Mouse (Mus musculus): Measurements from ENCODE around the gene Tssk2. TPM values are rescaled to one million over a fixed set of nuclear protein-coding genes. Genes with fewer than 3 reads are reported as not detected.

The Tssk2 gene
- polyA plus RNA-seq (2015; fragmentation: Nextera tagmentation; extraction: Ambion mirVana), result not detected in 2 replicates

DNA sequence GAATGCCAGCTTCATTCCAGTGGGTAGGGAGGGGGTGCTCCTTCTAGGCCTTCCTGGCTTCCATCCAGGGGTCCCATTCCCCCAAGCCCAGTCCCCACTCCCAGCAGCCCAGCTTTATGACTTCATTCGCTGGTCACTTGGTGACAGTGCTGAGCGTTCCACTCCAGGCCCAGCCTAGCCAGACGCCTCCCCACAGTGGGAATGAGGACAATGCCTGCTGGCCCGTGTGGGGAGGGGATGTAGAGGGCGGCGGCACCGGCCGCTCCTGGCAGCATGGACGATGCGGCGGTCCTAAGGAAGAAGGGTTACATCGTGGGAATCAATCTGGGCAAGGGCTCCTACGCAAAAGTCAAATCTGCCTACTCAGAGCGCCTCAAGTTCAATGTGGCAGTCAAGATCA is at the start of gene Tssk2, which contains the start of gene Dgcr2:
Gene Tssk2 (plus strand): TSS at position 176 of the 400 bp plus-strand sequence.
Gene Dgcr2 (minus strand): TSS at position 101 of the 400 bp plus-strand sequence.
- Histone ChIP-seq H3K36me3 (ENCODE audit: control insufficient read depth, insufficient read depth, low read length) (peaks cover 31% of the 10 kb centered on the region), H3K4me3 (ENCODE audit: low read depth, low read length) (no peak within 1 kb of the TSS), H3K27ac (ENCODE audit: low read length) (no peak within 1 kb of the TSS), H3K27me3 (ENCODE audit: control insufficient read depth, insufficient read depth, low read depth, low read length) (no peaks in the 10 kb centered on the region), H3K9ac (ENCODE audit: low read depth, low read length) (no peak within 1 kb of the TSS), H3K9me3 (replicated peaks; ENCODE audit: control insufficient read depth, low read length, poor library complexity, severe bottlenecking) (no peaks in the 10 kb centered on the region), H3K4me2 (ENCODE audit: low read length) (no peak within 1 kb of the TSS), H3K4me1 (ENCODE audit: control insufficient read depth, insufficient read depth, low read length) (no peaks in the 10 kb centered on the region)
- no peak for ATAC-seq
- WGBS, result 87% methylated on average over 14 of the region's 14 CpGs

- Histone ChIP-seq H3K27me3 (ENCODE audit: control insufficient read depth, insufficient read depth, low read depth, low read length) (no peaks in the 10 kb centered on the region), H3K4me2 (ENCODE audit: low read length) (no peak overlapping the region), H3K4me3 (ENCODE audit: low read depth, low read length) (no peak overlapping the region), H3K27ac (ENCODE audit: low read length) (peak overlapping the region; percentile 59), H3K36me3 (ENCODE audit: control insufficient read depth, insufficient read depth, low read length) (peaks cover 34% of the 10 kb centered on the region), H3K4me1 (ENCODE audit: control insufficient read depth, insufficient read depth, low read length) (no peaks in the 10 kb centered on the region), H3K9ac (ENCODE audit: low read depth, low read length) (0 out of 2 replicates have a peak overlapping the region, but pooled peaks have one; percentile 18), H3K9me3 (replicated peaks; ENCODE audit: control insufficient read depth, low read length, poor library complexity, severe bottlenecking) (no peaks in the 10 kb centered on the region)
- peak; percentile 68 for ATAC-seq
- WGBS, result 23% methylated on average over 1 of the region's 1 CpGs
Measured at GRCm38 (mm10) chr16:17848928-17849327, 49.5 kb upstream of the Tssk2 start.

DNA sequence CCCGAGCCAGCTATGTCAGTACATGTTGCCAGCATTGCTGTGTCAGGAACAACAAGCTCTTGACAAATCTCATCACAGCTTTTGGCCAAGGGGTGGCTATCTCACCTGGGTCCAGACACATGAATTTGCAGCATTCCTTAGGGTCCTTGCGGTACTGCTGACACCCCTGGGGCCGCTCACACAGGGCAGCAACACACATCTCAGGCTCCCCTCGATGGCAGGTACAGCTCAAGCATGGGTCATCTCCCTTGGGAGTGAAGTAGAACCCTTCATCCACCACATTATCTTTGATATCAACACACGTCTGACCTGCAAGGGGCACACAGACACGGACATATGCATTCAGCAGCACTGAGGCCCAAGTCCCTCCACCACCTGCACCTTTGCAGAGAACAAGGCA is 49.0 kb upstream of the Tssk2 start:
- peaks cover 36% of the 10 kb centered on the region for H3K36me3 ChIP-seq (ENCODE audit: control insufficient read depth, insufficient read depth, low read length)

GRCm38 (mm10) chr16:17851331-17851730 is 47.1 kb upstream of the Tssk2 start:
- peaks cover 28% of the 10 kb centered on the region for H3K36me3 ChIP-seq (ENCODE audit: control insufficient read depth, insufficient read depth, low read length)

More for the DNA sequence above, 49.0 kb upstream of the Tssk2 start:
- Histone ChIP-seq H3K9ac (ENCODE audit: low read depth, low read length) (no peak overlapping the region), H3K4me3 (ENCODE audit: low read depth, low read length) (no peak overlapping the region), H3K27me3 (ENCODE audit: control insufficient read depth, insufficient read depth, low read depth, low read length) (no peaks in the 10 kb centered on the region), H3K9me3 (replicated peaks; ENCODE audit: control insufficient read depth, low read length, poor library complexity, severe bottlenecking) (no peaks in the 10 kb centered on the region), H3K27ac (ENCODE audit: low read length) (no peak overlapping the region), H3K4me2 (ENCODE audit: low read length) (no peak overlapping the region), H3K4me1 (ENCODE audit: control insufficient read depth, insufficient read depth, low read length) (no peaks in the 10 kb centered on the region)
- 89% methylated on average over 6 of the region's 6 CpGs for WGBS
- 0 out of 2 replicates have a peak, but pooled peaks have one; percentile 40 for ATAC-seq

DNA sequence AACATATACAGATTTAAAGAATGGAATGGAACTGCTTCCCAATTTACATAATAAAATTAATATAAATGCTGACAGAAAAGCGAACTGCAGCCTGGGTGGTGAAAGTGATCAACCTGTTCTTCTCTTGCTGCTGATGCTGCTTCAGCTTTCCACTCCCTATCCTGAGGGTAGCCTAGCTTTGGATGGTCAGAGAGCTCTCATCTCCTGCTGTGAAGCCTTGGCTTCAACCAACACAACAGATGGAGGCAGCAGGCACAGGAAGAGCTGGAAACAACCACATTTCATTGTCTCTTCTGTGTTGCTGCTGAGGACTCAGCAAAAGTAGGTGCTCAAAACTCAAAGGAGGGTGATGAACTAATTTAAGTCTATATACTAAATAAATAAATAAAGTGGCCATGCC is 46.6 kb upstream of the Tssk2 start:
- H3K27me3 ChIP-seq (ENCODE audit: control insufficient read depth, insufficient read depth, low read depth, low read length), result no peaks in the 10 kb centered on the region
- WGBS, result 98% methylated on average over 1 of the region's 1 CpGs
- H3K9me3 ChIP-seq (replicated peaks; ENCODE audit: control insufficient read depth, low read length, poor library complexity, severe bottlenecking), result no peaks in the 10 kb centered on the region
- no peak overlapping the region for H3K4me2 ChIP-seq (ENCODE audit: low read length)
- H3K4me1 ChIP-seq (ENCODE audit: control insufficient read depth, insufficient read depth, low read length), result no peaks in the 10 kb centered on the region
- H3K36me3 ChIP-seq (ENCODE audit: control insufficient read depth, insufficient read depth, low read length), result peaks cover 31% of the 10 kb centered on the region
- no peak overlapping the region for H3K4me3 ChIP-seq (ENCODE audit: low read depth, low read length)
- no peak for ATAC-seq
- H3K27ac ChIP-seq (ENCODE audit: low read length), result no peak overlapping the region
- no peak overlapping the region for H3K9ac ChIP-seq (ENCODE audit: low read depth, low read length)

More at GRCm38 (mm10) chr16:17851331-17851730, 47.1 kb upstream of the Tssk2 start:
- H3K4me1 ChIP-seq (ENCODE audit: control insufficient read depth, insufficient read depth, low read length), result no peaks in the 10 kb centered on the region
- H3K9me3 ChIP-seq (replicated peaks; ENCODE audit: control insufficient read depth, low read length, poor library complexity, severe bottlenecking), result no peaks in the 10 kb centered on the region
- no peaks in the 10 kb centered on the region for H3K27me3 ChIP-seq (ENCODE audit: control insufficient read depth, insufficient read depth, low read depth, low read length)
- no peak overlapping the region for H3K4me3 ChIP-seq (ENCODE audit: low read depth, low read length)
- 96% methylated on average over 5 of the region's 5 CpGs for whole genome bisulfite sequencing
- no peak overlapping the region for H3K4me2 ChIP-seq (ENCODE audit: low read length)
- ATAC-seq, result no peak
- no peak overlapping the region for H3K9ac ChIP-seq (ENCODE audit: low read depth, low read length)
- H3K27ac ChIP-seq (ENCODE audit: low read length), result no peak overlapping the region

DNA sequence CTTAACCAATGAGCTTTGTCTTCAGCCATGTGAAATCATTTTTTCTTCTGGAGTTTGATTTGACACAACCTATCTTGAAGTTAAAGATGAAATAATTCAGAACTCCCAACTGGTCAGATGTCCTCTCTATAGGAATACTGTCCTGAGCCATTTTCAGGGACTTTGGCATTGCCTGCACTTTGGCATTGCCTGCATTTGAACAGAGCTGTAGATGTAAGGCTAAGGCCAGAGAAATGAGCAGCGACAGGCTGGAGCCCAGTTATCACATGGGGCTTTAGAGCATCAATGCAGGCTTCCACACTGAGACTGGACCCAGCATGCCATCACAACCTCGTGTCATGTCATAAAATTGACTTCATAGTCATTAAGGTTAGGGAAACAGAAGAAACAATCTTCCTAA is 45.2 kb upstream of the Tssk2 start:
- Histone ChIP-seq H3K4me1 (ENCODE audit: control insufficient read depth, insufficient read depth, low read length) (no peaks in the 10 kb centered on the region), H3K36me3 (ENCODE audit: control insufficient read depth, insufficient read depth, low read length) (peaks cover 33% of the 10 kb centered on the region), H3K4me3 (ENCODE audit: low read depth, low read length) (no peak overlapping the region), H3K9ac (ENCODE audit: low read depth, low read length) (no peak overlapping the region), H3K27me3 (ENCODE audit: control insufficient read depth, insufficient read depth, low read depth, low read length) (no peaks in the 10 kb centered on the region), H3K9me3 (replicated peaks; ENCODE audit: control insufficient read depth, low read length, poor library complexity, severe bottlenecking) (no peaks in the 10 kb centered on the region), H3K27ac (ENCODE audit: low read length) (no peak overlapping the region), H3K4me2 (ENCODE audit: low read length) (no peak overlapping the region)
- ATAC-seq, result no peak
- WGBS, result 88% methylated on average over 2 of the region's 2 CpGs

DNA sequence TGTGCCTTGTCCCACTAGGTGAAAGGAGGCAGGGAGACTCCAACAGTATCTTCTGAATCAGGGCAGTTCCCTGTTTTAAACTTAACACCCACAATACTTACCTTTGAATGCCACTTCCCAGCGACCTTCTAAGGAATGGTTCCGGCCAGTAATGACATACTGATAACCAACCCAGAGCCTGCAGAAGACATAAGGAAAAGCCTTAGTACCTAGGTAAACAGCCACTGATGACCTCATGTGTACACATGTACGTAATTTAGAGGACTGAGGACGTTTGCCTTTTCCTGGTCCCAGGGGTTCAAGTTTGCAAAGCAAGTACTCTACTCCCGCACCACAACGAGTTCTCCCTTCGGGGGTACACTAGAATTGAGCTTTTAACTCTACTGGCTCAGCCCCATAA is 41.3 kb upstream of the Tssk2 start:
- H3K9ac ChIP-seq (ENCODE audit: low read depth, low read length), result no peak overlapping the region
- H3K4me3 ChIP-seq (ENCODE audit: low read depth, low read length), result no peak overlapping the region
- 91% methylated on average over 7 of the region's 7 CpGs for WGBS
- no peak overlapping the region for H3K4me2 ChIP-seq (ENCODE audit: low read length)
- H3K36me3 ChIP-seq (ENCODE audit: control insufficient read depth, insufficient read depth, low read length), result peaks cover 31% of the 10 kb centered on the region
- no peaks in the 10 kb centered on the region for H3K9me3 ChIP-seq (replicated peaks; ENCODE audit: control insufficient read depth, low read length, poor library complexity, severe bottlenecking)
- no peak for ATAC-seq
- no peak overlapping the region for H3K27ac ChIP-seq (ENCODE audit: low read length)
- H3K27me3 ChIP-seq (ENCODE audit: control insufficient read depth, insufficient read depth, low read depth, low read length), result no peaks in the 10 kb centered on the region
- 0 out of 2 replicates have a peak, but pooled peaks cover 3% of the 10 kb centered on the region for H3K4me1 ChIP-seq (ENCODE audit: control insufficient read depth, insufficient read depth, low read length)

- ATAC-seq, result no peak
- Histone ChIP-seq H3K36me3 (ENCODE audit: control insufficient read depth, insufficient read depth, low read length) (peaks cover 25% of the 10 kb centered on the region), H3K27me3 (ENCODE audit: control insufficient read depth, insufficient read depth, low read depth, low read length) (no peaks in the 10 kb centered on the region)
Measured at GRCm38 (mm10) chr16:17858592-17858991, 39.8 kb upstream of the Tssk2 start.

DNA sequence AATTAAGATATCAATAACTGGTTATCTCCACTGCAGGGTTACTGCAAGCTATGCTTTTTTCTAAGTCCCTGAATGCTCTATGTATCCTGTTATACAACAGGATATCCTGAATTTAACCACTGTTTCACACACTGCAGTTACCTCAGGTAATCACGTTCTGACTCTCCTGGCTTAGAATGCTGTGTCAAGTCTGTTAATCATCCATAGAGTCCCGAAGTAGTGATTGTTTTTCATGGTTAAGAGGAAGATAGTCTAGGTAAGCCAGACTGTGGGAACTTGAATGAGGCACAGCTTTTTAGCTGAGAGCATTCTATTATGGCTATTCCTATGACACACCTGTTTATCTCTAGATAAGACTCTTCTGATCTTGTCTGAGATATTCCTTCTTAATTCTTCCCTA is 33.1 kb upstream of the Tssk2 start:
- Histone ChIP-seq H3K27me3 (ENCODE audit: control insufficient read depth, insufficient read depth, low read depth, low read length) (no peaks in the 10 kb centered on the region), H3K9ac (ENCODE audit: low read depth, low read length) (no peak overlapping the region), H3K36me3 (ENCODE audit: control insufficient read depth, insufficient read depth, low read length) (peaks cover 4% of the 10 kb centered on the region), H3K4me3 (ENCODE audit: low read depth, low read length) (no peak overlapping the region), H3K27ac (ENCODE audit: low read length) (no peak overlapping the region), H3K4me1 (ENCODE audit: control insufficient read depth, insufficient read depth, low read length) (0 out of 2 replicates have a peak, but pooled peaks cover 6% of the 10 kb centered on the region), H3K4me2 (ENCODE audit: low read length) (no peak overlapping the region), H3K9me3 (replicated peaks; ENCODE audit: control insufficient read depth, low read length, poor library complexity, severe bottlenecking) (no peaks in the 10 kb centered on the region)
- ATAC-seq, result no peak
- WGBS, result 95% methylated on average over 2 of the region's 2 CpGs

More at GRCm38 (mm10) chr16:17858592-17858991, 39.8 kb upstream of the Tssk2 start:
- H3K4me1 ChIP-seq (ENCODE audit: control insufficient read depth, insufficient read depth, low read length), result 0 out of 2 replicates have a peak, but pooled peaks cover 6% of the 10 kb centered on the region
- no peak overlapping the region for H3K9ac ChIP-seq (ENCODE audit: low read depth, low read length)
- H3K27ac ChIP-seq (ENCODE audit: low read length), result no peak overlapping the region
- H3K4me2 ChIP-seq (ENCODE audit: low read length), result no peak overlapping the region
- no peak overlapping the region for H3K4me3 ChIP-seq (ENCODE audit: low read depth, low read length)
- H3K9me3 ChIP-seq (replicated peaks; ENCODE audit: control insufficient read depth, low read length, poor library complexity, severe bottlenecking), result no peaks in the 10 kb centered on the region

Data from midbrain, embryonic 16.5 days (tissue).